Mouse (Mus musculus) stomach, embryonic 14.5 days (tissue): ENCODE measurements around the gene Chrna10. TPM values are rescaled to one million over a fixed set of nuclear protein-coding genes. Genes with fewer than 3 reads are reported as not detected.
A peak's percentile ranks its signal among the peaks of the same experiment; 100 is the strongest.

Source experiments
- ATAC-seq: fragments of 200-750 bp; cut with Nextera tagmentation; 2 replicates; pipeline ENCODE4 v1.8.0; 2017; ENCODE audit warnings: low read depth, moderate TSS enrichment; ENCODE audit not compliant: insufficient number of reproducible peaks, insufficient read depth, low FRiP score
- H3K27ac ChIP-seq: fragments of 300-500 bp; sonication (generic); 2 replicates; pipeline ENCODE4 v1.5.1; 2014; ENCODE audit warnings: mild to moderate bottlenecking, low read length, moderate library complexity, mixed read lengths
- H3K27me3 ChIP-seq: fragments of 300-500 bp; sonication (generic); 2 replicates; pipeline ENCODE4 v1.6.1; 2014; ENCODE audit warnings: low read length, control low read depth, mixed read lengths; ENCODE audit not compliant: control insufficient read depth, insufficient read depth
- H3K36me3 ChIP-seq: fragments of 300-500 bp; sonication (generic); 2 replicates; pipeline ENCODE4 v1.6.1; 2014; ENCODE audit warnings: mild to moderate bottlenecking, control low read depth, low read length, moderate library complexity, mixed read lengths; ENCODE audit not compliant: control insufficient read depth, insufficient read depth
- H3K4me1 ChIP-seq: fragments of 300-500 bp; sonication (generic); 2 replicates; pipeline ENCODE4 v1.6.1; 2014; ENCODE audit warnings: low read length, control low read depth, mixed read lengths; ENCODE audit not compliant: control insufficient read depth, insufficient read depth
- H3K4me2 ChIP-seq: fragments of 300-500 bp; sonication (generic); replicated peaks from 2 replicates; pipeline ENCODE4 v1.6.1; 2014; ENCODE audit warnings: low read depth, low read length, control low read depth
- H3K4me3 ChIP-seq: fragments of 300-500 bp; sonication (generic); 2 replicates; pipeline ENCODE4 v1.5.1; 2014; ENCODE audit warnings: low read depth, low read length, control low read depth
- H3K9ac ChIP-seq: fragments of 300-500 bp; sonication (generic); replicated peaks from 2 replicates; pipeline ENCODE4 v1.6.1; 2014; ENCODE audit warnings: low read depth, mild to moderate bottlenecking, control low read depth, low read length, moderate library complexity, mixed read lengths
- H3K9me3 ChIP-seq: fragments of 300-500 bp; sonication (generic); 2 replicates; pipeline ENCODE4 v1.6.1; 2016; ENCODE audit warnings: low read depth, low read length, control low read depth; ENCODE audit not compliant: control insufficient read depth
- WGBS: fragments of 180-500 bp; shearing (Covaris S2); extraction: QIAGEN DNeasy Blood & Tissue Kit; methylation state at CpG from one replicate; pipeline ENCODE4 v1.1.7; 2014; 5-methylcytosine and 5-hydroxymethylcytosine counted together
- polyA plus RNA-seq: library from polyadenylated mRNA; unstranded; fragments of >200 nt; fragmentation: Nextera tagmentation; extraction: Ambion mirVana; gene quantifications from 2 replicates; pipeline ENCODE4 v1.2.1, GENCODE M21; 2014

The Chrna10 gene
- polyA plus RNA-seq, 1 experiment from 2014 or later, result 0.10 TPM

DNA sequence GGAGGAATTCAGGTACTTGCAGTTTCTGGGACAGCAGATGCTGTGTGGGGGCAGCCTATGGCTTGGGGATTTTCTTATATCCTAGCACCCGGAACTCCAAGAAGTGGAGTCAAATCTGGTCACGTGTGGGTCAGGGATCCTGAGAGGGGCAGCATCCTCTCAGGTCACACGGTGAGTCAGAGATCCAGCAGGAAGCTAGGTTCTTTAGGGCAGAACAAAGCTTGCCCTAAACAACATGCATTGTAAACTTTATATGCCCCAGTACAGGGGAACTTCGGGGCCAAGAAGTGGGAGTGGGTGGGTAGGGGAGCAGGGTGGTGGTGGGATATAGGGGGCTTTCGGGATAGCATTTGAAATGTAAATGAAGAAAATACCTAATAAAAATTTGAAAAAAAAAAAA, 15.8 kb downstream of the Chrna10 start:
- Histone ChIP-seq H3K27ac (no peak overlapping the region), H3K9me3 (no peaks in the 10 kb centered on the region), H3K4me2 (no peak overlapping the region), H3K4me3 (no peak overlapping the region), H3K4me1 (0 out of 2 replicates have a peak, but pooled peaks cover 10% of the 10 kb centered on the region), H3K27me3 (no peaks in the 10 kb centered on the region), H3K36me3 (no peaks in the 10 kb centered on the region), H3K9ac (no peak overlapping the region)
- 59% methylated on average over 5 of the region's 5 CpGs for WGBS
- ATAC-seq, result no peak

DNA sequence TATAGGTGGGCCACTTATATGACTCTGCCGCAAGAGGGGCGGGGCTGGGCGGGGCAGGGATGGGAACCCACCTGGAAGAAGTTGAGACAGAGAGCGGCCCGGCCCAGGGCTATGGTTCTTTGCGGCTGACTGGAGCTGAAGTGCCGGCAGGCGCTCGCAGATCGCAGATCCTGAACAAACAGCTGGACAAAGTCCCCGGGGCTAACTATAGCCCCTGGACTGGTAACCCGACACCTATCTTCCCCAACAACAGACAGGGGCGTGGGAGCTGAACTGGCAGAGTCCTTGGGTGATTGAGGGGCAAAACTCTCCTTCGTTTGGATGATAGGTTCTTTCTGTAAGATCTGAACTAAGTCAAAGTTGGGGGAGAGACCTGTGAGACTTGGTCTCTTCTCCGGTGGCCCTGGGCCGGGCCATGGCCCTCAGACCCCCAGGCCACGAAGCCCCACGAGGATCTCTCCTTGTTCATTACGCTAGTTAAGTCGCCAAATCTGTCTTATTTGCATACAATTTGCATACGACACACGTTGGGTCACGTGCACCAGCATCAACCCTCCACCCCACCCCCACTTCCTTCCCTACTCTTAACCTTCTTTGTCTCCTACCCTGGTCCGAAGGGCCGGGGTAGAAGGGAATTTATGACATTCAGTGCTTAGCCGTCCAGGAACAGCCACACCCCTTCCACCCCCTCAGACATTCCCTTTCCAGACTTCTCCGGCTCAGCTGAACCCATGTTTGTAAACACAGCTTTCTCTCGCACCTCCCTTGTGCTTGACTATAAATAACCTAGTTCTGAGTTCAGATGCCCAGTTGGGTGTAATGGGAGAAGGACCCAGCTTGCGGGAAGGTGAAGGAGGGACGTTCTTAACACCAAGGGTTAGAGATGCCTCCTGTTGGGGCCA, 16.6 kb downstream of the Chrna10 start:
- no peaks in the 10 kb centered on the region for H3K36me3 ChIP-seq
- WGBS, result 6% methylated on average over 30 of the region's 30 CpGs
- H3K27me3 ChIP-seq, result no peaks in the 10 kb centered on the region
- 0 out of 2 replicates have a peak, but pooled peaks cover 10% of the 10 kb centered on the region for H3K4me1 ChIP-seq
- peak overlapping the region; percentile 2; the same call in 1 of the 2 replicates for H3K4me3 ChIP-seq
- no peaks in the 10 kb centered on the region for H3K9me3 ChIP-seq
- peak overlapping the region; percentile 35 for H3K4me2 ChIP-seq
- ATAC-seq, result peak; percentile 57; the same call in 1 of the 2 replicates
- no peak overlapping the region for H3K27ac ChIP-seq
- no peak overlapping the region for H3K9ac ChIP-seq

DNA sequence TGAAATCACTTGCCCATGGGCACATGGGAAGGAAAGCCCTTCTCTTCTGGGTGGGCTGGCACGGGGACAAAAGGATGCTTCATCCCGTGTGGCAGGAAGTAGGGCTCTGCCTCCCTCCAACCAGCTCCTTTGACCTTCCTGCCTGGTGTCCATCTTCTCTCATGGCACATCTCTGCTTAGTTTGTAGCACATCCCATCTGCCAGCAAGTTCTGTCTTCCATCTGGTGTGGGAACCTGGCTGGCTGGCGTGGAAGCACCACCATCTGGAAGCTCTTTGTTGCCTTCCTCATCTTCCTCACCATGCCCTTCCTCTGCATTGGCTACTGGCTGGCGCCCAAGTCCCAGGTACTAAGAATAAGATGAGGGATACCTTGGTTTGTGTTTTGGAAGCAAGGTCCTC, 29.3 kb downstream of the Chrna10 start:
- no peak for ATAC-seq
- no peak overlapping the region for H3K4me3 ChIP-seq
- H3K36me3 ChIP-seq, result peaks cover 9% of the 10 kb centered on the region
- no peaks in the 10 kb centered on the region for H3K27me3 ChIP-seq
- no peak overlapping the region for H3K27ac ChIP-seq
- no peak overlapping the region for H3K9ac ChIP-seq
- WGBS, result 82% methylated on average over 4 of the region's 4 CpGs
- H3K4me2 ChIP-seq, result no peak overlapping the region
- no peaks in the 10 kb centered on the region for H3K4me1 ChIP-seq
- H3K9me3 ChIP-seq, result no peaks in the 10 kb centered on the region

DNA sequence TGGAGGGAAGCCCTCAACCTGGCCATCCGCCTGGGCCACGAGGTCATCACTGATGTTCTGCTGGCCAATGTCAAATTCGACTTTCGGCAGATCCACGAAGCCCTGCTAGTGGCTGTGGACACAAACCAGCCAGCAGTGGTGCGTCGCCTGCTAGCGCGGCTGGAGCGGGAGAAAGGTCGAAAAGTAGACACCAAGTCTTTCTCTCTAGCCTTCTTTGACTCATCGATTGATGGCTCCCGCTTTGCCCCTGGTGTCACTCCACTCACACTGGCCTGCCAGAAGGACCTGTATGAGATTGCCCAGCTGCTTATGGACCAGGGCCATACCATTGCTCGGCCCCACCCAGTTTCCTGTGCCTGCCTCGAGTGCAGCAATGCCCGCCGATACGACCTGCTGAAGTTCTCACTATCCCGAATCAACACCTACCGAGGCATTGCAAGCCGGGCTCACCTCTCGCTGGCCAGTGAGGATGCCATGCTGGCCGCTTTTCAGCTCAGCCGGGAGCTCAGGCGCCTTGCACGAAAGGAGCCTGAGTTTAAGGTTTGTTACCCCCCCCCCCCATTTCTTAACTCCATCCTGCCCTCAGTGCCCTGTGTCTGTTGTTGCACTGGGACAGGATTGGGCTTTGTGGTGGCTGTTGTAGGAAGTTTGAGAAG, 32.5 kb downstream of the Chrna10 start:
- 85% methylated on average over 26 of the region's 26 CpGs for WGBS
- Histone ChIP-seq H3K27me3 (no peaks in the 10 kb centered on the region), H3K9ac (no peak overlapping the region), H3K4me1 (no peaks in the 10 kb centered on the region), H3K36me3 (peaks cover 36% of the 10 kb centered on the region), H3K9me3 (no peaks in the 10 kb centered on the region), H3K27ac (no peak overlapping the region), H3K4me2 (no peak overlapping the region), H3K4me3 (no peak overlapping the region)
- ATAC-seq, result no peak

DNA sequence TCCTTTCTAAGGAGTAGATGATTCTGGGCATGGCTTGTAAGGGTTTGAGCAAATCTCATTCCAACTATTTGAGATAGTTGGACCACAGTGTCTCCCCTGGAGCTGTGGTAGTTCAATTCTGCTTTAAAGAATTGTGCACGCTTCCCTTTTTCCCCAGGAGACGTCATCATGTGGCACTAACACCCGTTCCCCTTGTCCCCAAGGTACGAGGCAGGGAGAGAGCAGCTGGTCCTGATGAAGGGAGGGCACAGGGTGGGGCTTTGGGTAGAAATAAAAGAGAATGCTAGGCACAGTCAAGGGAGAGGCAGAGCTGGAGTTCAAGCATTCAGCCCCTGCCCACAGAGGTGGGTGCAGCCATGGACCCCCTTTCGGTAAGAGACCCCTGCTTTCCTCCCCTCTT, 33.8 kb downstream of the Chrna10 start, which contains the start of gene Trpc2:
Trpc2 (plus strand) TSS at position 301 of the 400 bp plus-strand sequence.
- H3K36me3 ChIP-seq, result peaks cover 45% of the 10 kb centered on the region

DNA sequence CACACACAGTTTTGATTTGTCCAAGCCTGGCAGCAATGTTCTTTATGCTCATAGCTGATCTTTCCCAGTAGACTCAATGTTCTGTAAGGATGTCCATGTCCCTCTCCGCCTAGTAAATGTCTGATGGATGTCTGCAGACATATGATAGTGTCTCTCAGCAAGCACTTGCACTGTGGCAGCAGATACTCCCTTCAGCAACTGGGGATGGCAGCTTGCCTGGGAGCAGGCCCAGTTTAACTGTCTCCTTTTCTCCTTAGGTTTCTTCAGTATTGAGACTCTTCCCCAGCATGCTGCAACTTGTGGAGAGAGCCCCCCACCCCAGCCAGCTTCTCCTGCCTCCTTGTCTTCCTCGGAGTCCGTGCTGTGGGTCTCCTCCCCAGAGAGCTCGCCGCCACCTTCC, 34.8 kb downstream of the Chrna10 start:
- Histone ChIP-seq H3K4me1 (no peaks in the 10 kb centered on the region), H3K9me3 (no peaks in the 10 kb centered on the region), H3K9ac (no peak overlapping the region), H3K36me3 (peaks cover 55% of the 10 kb centered on the region), H3K4me3 (no peak overlapping the region), H3K27ac (no peak overlapping the region), H3K4me2 (no peak overlapping the region), H3K27me3 (no peaks in the 10 kb centered on the region)
- WGBS, result 96% methylated on average over 5 of the region's 5 CpGs
- ATAC-seq, result no peak

More for the DNA sequence above, 33.8 kb downstream of the Chrna10 start, which contains the start of gene Trpc2:
- no peak within 1 kb of the TSS for H3K4me2 ChIP-seq
- H3K9me3 ChIP-seq, result no peaks in the 10 kb centered on the region
- no peaks in the 10 kb centered on the region for H3K27me3 ChIP-seq
- no peak within 1 kb of the TSS for H3K9ac ChIP-seq
- no peaks in the 10 kb centered on the region for H3K4me1 ChIP-seq
- no peak within 1 kb of the TSS for H3K4me3 ChIP-seq
- ATAC-seq, result no peak
- H3K27ac ChIP-seq, result no peak within 1 kb of the TSS
- 88% methylated on average over 5 of the region's 5 CpGs for WGBS

DNA sequence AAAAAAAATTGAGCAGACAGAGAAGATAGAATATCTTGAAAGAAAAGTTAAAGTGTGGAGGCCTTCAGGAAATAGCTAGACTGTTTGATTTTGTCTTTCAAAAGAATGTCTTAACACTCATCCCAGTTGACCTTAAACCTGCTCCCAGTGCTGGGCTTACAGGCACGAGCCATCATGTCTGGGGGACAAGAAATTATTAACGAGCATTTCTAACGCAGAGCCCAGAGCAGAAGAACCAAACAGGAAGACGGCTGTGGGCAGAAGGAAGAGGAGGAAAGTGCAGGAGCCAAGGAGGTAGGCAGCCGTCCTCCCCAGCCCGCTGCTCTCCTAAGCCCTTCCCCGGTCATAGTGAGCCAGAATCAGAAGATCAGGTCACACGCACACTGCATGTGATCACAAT, 36.3 kb downstream of the Chrna10 start:
- no peaks in the 10 kb centered on the region for H3K4me1 ChIP-seq
- no peaks in the 10 kb centered on the region for H3K9me3 ChIP-seq
- no peak overlapping the region for H3K4me3 ChIP-seq
- ATAC-seq, result no peak
- no peak overlapping the region for H3K27ac ChIP-seq
- 81% methylated on average over 8 of the region's 8 CpGs for WGBS
- peaks cover 64% of the 10 kb centered on the region for H3K36me3 ChIP-seq
- H3K4me2 ChIP-seq, result no peak overlapping the region
- no peaks in the 10 kb centered on the region for H3K27me3 ChIP-seq
- no peak overlapping the region for H3K9ac ChIP-seq

DNA sequence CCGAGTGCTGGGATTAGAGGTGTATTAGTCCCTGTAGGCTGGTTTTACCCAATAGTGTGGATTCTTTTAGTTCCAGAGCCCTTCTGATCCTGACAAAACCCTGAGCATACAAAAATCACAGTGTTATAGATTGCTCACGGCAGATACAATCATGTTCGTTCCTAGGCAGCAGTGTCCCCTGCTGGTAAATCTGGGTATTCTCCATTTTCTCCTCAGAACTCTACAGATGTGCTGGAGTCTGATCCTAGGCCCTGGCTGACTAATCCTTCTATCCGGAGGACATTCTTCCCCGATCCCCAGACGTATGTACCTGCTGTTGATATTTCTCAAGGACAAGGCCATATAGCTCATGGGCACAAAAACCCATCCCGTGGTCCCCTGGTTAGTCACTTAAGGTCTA, 38.1 kb downstream of the Chrna10 start:
- Histone ChIP-seq H3K27me3 (no peaks in the 10 kb centered on the region), H3K4me1 (no peaks in the 10 kb centered on the region), H3K36me3 (peaks cover 79% of the 10 kb centered on the region), H3K27ac (no peak overlapping the region), H3K4me3 (no peak overlapping the region), H3K9me3 (no peaks in the 10 kb centered on the region), H3K4me2 (no peak overlapping the region), H3K9ac (no peak overlapping the region)
- ATAC-seq, result no peak
- WGBS, result 75% methylated on average over 7 of the region's 7 CpGs
